Mouse (Mus musculus) embryo, embryonic 10.5 days (tissue): ENCODE data around the gene Slc2a4.

Experiments
- DNase-seq: peaks from one replicate; pipeline ENCODE4 v3.0.0-alpha.2; 2015; ENCODE audit warnings: low spot score

Slc2a4 gene

DNA sequence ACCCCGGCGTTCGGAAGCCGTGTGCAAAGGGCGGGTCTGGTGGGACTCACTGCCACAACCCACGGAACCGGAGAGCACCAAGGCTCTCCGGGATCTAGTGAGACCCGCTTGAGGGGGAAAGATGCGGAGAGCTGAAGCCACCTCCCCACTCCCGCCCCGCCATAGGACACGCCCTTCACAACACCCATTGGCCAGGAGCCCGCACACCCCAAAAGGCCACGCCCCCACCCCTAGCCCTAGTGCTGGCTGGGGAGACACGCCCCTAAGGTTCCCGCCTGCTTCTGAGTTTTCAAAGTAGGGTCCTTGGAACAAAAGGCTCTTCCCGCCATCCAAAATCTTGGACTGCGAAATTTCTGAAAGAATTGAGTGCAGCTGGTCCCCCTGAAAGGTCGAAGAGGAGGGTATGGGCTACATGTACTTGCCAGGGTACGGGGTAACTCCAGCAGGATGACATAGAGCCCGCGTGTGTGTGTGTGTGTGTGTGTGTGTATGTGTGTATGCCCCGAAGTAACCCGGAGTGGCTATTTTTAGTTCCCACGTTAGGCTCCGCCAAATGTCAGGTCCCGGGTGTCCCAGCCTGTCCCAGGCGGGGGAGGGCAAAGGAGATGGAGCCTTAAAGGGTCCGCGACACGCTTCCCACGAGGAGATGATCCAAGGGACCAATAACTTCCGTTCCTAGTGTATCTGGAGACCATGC lies at the start of gene Slc2a4:
Gene Slc2a4, minus strand, starts transcription at position 123 of the 697 bp plus-strand sequence.
- peak; percentile 99 for DNase-seq

DNA sequence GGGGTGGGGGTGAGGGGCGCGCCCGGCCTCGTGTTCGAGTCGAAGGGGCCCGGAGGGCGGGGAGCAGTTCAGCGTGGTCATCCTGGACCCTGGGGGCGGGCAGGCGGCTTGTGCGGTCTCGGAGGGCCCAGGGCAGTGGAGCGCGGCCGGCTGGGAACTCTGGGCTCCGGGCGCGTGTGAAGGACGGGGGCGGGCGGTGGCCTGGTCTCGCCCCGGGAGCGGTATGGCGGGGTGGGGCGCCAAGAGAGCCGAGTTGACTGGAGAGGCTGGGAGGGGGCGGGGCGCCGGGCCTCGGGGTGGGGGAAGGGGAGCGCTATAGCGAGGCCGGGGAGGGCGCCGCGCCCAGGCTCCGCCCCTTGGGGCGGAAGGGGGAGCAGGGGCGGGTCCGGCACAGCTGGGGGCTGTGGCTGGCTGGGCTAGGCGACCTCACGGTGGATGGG lies 49.1 kb upstream of the Slc2a4 start:
- peak; percentile 90 for DNase-seq

DNA sequence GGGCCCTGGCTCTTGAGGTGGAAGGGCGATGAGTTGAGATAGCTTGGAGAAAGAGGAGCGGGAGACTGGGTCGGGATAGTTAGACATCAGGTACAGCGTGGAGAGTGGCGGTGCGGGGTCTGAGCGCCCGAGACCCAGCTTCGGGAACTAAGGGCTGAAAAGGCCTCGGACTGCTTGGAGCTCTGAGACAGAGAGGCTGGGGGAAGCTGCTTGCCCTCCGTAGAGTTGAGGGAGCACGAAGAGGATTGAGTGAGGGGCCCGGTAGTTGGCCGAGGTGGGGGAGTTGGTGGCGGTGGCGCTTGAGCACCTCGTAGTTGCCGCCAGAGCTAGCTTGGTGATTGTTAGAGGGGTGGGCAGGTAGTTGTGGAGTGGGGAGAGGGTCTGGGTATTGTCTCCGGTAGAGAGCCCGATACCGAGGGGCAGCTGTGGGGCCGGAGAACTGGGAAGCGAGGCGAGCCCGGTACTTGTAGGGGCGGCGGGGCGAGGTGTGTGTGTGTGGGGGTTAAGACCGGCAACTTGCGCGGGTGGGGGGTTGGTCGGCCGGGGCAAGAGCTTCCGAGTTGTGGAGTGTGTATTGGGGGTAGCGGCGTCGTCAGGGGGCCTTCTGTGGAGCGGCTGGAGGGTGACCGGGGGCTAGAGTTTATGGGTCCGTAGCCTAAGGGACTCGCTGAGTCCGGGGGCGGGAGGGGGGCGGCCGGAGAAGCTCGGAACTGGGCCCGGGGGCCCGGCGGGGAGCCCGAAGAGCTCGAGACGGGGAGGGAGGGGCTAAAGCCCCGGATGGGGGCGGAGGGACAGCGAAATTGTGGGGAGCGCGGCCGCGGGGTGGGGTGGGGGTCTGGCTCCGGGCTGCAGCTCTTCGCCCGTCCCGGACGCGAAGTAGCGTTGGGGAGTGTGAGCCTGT lies 48.4 kb upstream of the Slc2a4 start:
- DNase-seq, result peak; percentile 32

DNA sequence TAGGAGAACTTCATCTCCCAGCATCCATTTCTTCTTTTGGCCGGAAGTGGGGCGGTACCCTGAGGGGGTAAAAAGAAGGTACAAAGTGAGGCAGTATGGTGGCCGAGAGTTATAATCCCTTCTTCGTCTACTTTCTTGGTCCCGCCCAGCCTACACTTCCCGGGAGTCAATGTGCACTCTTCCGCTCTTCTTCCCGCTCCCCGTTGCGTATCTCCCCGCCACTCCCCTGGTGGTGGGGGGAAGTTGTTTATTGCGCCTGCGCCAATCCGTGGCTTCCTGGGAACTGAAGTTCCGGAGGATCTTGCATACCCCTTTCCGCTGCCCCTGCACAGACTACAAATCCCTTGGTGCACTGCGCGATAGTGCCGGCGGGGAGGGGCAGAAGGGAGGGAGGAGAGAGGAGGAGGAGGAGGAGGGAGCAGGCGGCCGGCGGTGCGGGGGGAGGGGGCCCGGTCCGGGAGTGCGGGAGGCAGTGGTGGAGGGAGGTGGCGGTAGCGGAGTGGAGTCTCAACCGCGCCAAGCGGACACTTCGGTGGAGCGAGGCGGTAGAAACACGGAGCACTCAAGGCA lies 47.5 kb upstream of the Slc2a4 start, which contains the start of gene Phf23:
Gene Phf23, plus strand, starts transcription at position 387 of the 570 bp plus-strand sequence.
- DNase-seq, result peak; percentile 99

DNA sequence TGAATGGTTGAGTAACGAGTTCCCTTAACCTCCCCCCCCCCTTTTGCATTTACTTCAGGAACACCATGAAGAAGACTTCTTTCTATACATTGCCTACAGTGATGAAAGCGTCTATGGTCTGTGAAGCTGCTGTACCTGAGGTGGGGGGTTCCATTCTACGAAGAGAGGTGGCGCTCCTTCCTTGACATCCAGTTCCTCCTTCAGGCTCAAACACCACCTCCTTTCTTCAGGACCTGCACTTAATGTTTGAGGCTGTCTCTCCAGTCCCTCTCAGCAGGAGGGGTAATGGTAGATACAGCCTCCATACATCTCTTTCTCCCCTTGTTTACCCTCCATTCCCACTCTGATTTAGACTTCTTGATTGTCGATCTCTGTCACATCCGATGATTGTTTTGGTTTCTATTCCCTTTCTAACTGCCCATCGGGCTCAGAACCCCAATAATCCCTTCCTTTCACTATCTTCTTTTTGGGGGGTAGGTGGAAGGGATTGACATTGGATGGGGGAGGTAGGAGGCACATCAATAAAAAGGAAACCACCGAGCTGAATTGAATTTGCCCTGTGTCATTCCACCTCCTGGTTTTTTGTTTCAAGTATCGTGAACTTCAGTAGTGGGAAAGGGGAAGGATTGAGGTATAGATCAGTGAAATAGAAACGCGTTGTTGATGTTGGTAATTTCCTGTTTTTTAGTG lies 46.6 kb upstream of the Slc2a4 start:
- no peak for DNase-seq

DNA sequence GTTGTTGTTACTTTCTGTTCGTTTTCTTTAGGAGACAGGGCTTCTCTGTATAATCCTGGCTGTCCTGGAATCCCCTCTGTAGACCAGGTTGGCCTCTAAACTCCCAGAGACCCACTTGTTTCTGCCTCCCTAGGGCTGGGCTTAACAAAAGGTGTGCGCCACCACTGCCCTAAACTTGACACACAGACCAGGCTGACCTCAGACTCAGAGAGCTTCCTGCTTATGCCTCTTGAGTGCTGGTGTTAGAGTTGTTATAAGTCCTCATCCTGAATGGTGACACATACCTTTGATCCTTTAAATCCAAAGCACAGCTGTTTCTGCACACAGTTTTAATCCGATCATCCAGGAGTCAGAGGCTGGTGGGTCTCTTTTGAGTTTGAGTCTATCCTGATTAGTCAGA lies 44.9 kb upstream of the Slc2a4 start:
- DNase-seq, result no peak

DNA sequence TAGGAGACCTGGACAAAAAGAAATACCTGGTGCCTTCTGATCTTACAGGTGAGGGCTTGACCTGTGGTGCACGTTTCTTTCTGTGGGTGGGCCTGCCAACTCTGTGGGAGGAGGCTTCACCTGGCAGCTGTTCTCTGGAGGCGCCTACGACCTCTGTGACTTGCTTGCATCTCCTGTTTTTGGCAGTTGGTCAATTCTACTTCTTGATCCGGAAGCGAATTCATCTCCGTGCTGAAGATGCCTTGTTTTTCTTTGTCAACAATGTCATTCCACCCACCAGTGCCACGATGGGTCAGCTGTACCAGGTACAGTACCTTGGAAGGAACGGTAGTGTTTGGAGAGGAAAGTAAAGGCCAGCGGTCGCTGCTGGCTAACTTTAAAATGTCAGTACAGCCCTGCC lies 44.4 kb upstream of the Slc2a4 start:
- DNase-seq, result no peak

DNA sequence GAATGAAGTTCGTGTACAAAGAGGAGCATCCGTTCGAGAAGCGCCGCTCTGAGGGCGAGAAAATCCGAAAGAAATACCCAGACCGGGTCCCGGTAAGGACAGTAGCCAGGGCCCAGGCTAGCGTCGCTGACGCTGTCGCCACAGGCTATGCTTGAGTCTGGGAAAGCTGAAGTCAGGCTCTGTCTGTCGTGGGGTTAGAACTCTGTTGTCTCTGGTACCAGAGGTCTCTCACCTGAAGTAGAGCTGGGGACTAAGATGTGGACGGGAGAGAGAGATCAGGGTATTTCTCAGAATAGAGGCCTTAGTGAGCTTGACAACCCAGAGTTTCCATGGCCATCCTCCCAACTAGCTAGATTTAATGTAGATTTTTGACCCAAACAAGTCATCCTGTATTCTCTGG lies 43.7 kb upstream of the Slc2a4 start:
- no peak for DNase-seq

DNA sequence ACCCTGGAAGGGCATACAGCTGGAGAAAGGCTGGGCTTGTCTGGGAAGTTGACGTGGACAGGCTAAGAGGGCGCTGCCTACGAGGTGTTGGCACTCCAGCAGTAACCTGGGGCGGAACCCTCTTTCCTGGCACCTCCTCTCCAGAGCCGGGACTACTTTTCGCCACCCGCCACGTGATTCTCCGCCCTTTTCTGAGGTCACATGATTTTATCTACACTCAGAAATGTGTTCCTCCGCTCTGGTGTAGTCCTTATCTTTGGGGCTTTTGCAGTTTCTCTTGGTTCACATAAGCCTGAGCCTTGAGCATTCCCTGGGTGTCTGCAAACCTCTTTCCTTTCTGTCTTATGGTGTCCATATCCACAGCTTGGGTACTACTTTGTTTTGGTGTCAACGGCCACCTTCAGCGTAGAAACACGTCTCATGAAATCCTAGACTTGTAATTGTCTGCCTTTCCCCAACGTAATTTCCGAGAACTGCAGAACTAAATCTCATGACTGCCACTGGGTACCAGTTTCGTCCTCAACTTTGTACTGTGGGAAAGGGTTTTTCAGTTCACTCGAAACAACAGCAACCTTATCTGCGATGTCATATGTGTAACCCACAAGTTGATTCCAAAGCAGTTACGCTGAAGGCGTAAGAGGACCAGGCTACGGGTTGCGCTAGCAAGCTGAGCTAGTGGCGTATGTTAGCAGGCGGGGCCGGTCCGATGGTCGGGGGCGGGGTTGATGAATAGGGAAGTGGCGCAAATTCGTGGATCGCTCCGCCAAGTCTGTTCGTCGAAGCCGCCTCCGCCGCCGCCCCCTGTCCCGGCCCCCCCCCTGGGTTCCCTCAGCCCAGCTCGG lies 43.1 kb upstream of the Slc2a4 start, which contains the start of gene Gabarap:
Gene Gabarap, plus strand, starts transcription at position 294 of the 842 bp plus-strand sequence.
- DNase-seq, result peak; percentile 98

DNA sequence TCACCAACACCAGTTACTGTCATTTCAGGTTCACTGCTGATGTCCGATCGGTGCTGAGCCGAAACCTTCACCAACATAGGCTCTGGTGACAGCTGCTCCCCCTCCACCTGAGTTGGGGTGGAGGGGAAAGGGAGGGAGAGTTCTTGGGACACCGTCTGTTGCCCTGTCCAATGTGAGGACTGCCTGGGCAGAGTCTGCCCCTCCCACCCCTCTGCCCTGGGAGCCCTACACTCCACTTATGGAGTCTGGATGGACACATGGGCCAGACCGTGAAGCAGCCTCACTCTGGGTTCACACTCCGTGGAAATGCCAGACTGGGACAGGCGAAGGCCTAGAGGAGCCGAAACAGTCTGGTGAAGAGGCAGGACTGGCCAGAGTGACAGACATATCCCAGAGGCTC lies 42.0 kb upstream of the Slc2a4 start:
- DNase-seq, result no peak

DNA sequence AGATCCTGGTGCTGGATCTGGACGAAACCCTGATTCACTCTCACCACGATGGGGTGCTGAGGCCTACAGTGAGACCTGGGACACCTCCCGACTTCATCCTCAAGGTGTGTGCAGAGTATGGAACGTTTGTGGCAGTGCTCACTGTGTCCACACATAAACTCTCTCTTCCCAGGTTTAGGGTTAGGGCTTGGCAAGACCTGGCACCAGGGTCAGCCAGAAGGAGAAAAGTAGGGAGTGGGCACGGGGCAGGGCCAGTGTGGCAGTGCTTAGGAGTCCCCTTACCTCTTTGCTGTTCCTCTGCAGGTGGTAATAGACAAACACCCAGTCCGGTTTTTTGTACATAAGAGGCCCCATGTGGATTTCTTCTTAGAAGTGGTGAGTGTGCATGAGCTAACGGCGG lies 36.4 kb upstream of the Slc2a4 start:
- DNase-seq, result no peak

DNA sequence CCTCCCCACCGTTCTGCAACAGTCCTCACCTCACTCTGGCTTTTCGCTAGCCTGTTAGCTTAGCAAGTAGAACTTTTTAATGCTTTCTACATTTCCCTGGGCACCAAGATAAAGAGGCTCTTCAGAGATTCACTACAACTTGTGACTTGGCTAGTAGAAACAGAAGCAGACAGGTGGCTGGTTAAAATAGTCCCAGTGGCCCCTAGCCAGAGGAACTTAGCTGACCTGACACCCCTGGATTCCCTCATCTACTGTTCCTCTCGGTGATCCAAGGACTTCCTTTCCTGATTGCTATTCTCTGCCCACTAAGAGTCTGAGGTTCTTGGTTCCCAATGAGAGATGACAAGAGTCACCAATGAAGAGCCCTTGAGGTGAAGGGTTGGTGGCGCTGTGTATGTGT lies 35.4 kb upstream of the Slc2a4 start:
- no peak for DNase-seq

DNA sequence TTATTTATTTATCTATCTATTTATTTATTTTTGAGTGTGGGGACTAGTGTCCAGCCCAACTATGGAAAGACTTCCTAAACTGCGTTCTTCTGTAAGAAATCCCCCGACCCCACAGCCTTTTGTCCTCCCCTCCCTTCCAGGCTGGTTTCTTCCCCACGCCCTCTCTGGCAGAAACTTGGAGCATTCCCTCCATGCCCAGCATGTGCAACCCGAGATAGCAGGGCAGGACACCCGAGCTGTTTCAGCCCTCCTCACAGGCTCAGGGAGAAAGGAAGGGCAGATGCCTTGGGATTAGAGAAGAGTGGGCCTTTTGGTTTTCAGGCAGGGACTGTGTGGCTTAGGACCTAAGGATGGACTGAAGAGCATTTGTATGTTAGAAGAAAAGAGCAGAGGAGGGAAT lies 34.9 kb upstream of the Slc2a4 start:
- no peak for DNase-seq

DNA sequence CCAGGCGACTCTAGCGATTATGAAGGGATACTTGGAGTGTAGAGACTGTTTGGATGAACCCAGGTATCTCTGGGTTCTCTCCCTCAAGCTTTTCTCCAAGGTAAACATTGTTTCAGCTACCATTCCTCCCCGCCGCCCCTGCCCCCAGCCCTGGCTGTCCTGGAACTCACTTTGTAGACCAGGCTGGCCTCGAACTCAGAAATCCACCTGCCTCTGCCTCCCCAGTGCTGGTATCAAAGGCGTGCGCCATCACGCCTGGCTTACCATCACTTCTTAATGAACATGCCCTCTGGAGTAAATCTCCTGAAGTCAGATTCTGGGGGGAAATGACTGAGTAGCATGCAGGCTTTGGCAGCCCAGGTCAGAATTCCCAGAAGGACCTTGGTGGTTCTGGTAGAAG lies 34.2 kb upstream of the Slc2a4 start, which contains the start of gene Elp5:
Gene Elp5, minus strand, starts transcription at position 293 of the 400 bp plus-strand sequence.
- no peak for DNase-seq

DNA sequence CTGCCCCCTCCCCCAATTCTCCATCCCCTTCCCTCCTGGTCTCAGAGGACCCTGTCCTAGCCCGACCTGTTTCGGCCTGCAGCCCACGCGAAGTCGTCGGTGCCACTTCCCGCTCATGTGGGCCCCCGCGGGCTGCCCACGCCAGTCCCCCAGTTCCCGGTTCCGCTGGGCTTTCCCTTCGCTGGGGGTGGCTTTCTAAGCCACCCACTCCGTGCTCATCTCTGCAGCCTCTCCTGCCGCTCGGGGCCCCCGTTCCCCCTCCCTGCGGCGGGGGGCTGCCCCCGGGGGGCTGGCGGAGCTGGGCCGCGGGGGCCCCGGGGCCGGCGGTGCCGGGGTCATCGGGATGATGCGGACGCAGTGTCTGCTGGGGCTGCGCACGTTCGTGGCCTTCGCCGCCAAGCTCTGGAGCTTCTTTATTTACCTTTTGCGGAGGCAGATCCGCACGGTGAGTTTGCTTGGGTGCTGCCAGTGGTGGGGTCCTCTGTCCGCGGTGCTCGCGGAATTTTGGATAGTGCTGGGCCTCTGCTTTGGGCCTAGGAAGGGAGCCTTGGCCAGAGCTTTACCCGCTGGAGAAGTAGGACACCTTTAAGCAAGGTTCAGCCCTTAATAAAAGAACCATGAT lies 33.3 kb upstream of the Slc2a4 start, which contains the start of gene Ctdnep1:
Gene Ctdnep1, plus strand, starts transcription at position 16 of the 622 bp plus-strand sequence.
- DNase-seq, result peak; percentile 21

DNA sequence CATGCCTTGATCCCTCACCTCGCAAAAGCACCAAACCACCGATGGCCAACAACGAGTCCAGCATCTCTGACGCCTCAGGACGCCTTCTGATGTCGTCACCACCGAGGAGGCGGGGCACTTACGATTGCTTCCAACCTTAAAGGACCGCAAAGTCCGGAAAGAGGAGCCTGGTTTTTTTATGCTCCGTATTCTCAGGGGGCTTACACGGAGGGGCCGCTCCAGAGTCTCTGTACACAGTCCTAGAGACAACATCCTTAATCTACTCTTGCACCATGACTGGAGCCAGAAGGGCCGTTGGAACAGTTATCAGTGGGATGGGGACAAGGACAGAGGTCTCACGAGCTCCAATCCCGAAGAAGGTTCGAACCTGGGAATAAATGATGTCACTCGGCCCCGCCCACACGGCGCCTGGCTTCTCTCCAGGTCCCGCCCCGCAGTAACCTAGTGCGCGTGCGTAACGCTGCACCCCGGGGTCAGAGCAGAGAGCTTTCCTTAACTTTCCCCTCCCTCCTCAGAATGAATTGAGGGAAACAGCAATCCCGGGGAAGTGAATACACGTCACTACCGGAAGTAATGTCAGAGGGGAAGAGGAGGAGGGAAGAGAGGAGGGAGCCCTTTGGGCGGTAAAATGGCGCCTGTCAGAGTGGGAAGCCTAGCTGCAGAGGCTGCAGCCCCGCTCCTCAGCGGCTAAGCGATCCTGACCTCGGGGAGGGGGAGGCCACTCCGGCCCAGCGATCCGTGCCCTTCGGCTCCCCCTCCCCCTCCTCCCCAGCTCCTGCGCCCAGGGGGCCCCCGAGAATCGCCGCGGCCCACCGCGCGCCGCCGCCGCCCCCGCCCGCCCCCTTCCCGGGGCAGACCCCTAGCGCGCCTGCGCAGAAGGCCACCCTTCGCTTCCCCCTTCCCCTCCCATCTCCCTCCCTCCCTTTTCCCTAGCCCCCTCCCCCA lies 32.5 kb upstream of the Slc2a4 start:
- DNase-seq, result peak; percentile 100

DNA sequence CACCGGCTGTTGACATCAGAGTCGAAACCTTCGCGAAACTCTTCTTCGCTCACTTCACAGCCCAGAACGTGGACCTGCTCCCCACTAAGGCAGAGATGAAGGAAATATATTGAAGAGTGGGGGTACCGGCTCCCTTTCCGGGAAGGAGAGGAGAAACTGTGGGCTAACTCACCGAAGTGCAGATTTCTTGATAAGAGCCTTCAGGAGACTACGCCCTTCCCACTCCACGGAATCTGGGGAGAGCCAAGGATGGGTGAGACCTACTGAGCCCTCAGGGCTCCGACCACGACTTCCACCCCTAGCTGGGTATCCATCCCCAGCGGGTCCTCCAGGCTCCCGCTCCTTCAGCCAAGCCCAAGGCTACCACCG lies 31.8 kb upstream of the Slc2a4 start:
- DNase-seq, result no peak

DNA sequence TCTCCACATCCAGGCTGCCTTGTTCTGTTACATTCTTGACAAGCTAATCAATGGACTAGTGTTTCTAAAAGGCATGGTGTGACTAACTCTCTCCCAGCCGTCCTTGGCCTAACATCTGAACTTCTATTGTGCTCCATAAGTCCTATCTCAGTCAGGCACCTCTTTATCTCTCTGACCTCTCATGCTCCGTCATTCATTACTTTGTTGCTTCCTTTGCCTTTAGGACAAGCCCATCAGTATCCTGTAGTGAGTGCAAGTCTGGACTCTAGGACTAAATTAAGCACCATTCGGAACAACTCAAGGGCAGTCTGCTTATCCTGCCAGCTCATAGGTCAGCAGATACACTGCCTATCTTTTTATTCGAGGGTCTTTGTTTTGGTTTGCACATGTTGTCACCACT lies 28.3 kb upstream of the Slc2a4 start:
- DNase-seq, result no peak

DNA sequence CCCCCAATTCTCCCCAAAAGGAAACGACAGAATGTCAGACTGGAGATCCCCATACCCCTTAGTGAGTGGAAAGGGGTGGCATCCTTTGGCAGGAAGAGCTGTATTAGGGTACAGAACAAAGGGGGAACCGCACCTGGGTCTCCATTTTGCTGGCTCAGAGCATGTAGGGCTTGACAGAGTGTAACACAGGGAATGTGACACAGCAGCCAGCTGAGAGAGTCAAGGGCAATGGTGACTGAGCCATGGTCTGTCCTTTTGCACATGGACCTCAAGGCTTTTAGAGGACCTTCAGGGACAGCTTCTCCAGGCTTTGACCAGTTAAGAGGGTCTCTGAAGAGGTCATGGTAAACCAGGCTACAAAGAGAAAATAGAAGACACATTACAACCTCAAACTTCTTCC lies 26.9 kb upstream of the Slc2a4 start:
- no peak for DNase-seq
